Mouse (Mus musculus) embryonic facial prominence, embryonic 10.5 days (tissue): ENCODE results near the gene Dph7. TPM values are rescaled to one million over a fixed set of nuclear protein-coding genes. Genes with fewer than 3 reads are reported as not detected.

Experiments used
- DNase-seq: peaks from one replicate; pipeline ENCODE4 v3.0.0-alpha.2; 2017; ENCODE audit warnings: low spot score
- H3K27ac ChIP-seq: fragments of 300-500 bp; sonication (generic); replicated peaks from 2 replicates; pipeline ENCODE4 v1.5.1; 2016; ENCODE audit warnings: mild to moderate bottlenecking
- H3K27me3 ChIP-seq: fragments of 300-500 bp; sonication (generic); replicated peaks from 2 replicates; pipeline ENCODE4 v1.6.1; 2016; ENCODE audit warnings: low read depth, mild to moderate bottlenecking; ENCODE audit not compliant: poor library complexity, severe bottlenecking
- H3K36me3 ChIP-seq: fragments of 300-500 bp; sonication (generic); replicated peaks from 2 replicates; pipeline ENCODE4 v1.6.1; 2016; ENCODE audit warnings: mild to moderate bottlenecking, moderate library complexity
- H3K4me1 ChIP-seq: fragments of 300-500 bp; sonication (generic); 2 replicates; pipeline ENCODE4 v1.6.1; 2016
- H3K4me3 ChIP-seq: fragments of 300-500 bp; sonication (generic); 2 replicates; pipeline ENCODE4 v1.5.1; 2016; ENCODE audit warnings: mild to moderate bottlenecking, moderate library complexity
- H3K9me3 ChIP-seq: fragments of 300-500 bp; sonication (generic); 2 replicates; pipeline ENCODE4 v1.6.1; 2016; ENCODE audit warnings: mild to moderate bottlenecking
- WGBS: fragments of 180-500 bp; shearing (Covaris S2); methylation state at CpG from one replicate; pipeline ENCODE4 v1.1.7; 2016; 5-methylcytosine and 5-hydroxymethylcytosine counted together
- polyA plus RNA-seq: library from polyadenylated mRNA; unstranded; fragments of >200 nt; fragmentation: Nextera tagmentation; extraction: Ambion mirVana; gene quantifications from 2 replicates; pipeline ENCODE4 v1.2.1, GENCODE M21; 2016

The Dph7 gene
- polyA plus RNA-seq = 34.9 and 35.0 TPM in 2 replicates

GRCm38 (mm10) chr2:24962304-24963000 lies at the start of gene Dph7:
Gene Dph7, plus strand, starts transcription at chr2:24962400.
- Histone ChIP-seq H3K4me3 (peak within 1 kb of the TSS; percentile 82), H3K27me3 (no peaks in the 10 kb centered on the region), H3K36me3 (peaks cover 84% of the 10 kb centered on the region), H3K27ac (peak within 1 kb of the TSS; percentile 87), H3K9me3 (no peaks in the 10 kb centered on the region), H3K4me1 (peaks cover 12% of the 10 kb centered on the region)
- 1% methylated on average over 28 of the region's 28 CpGs for WGBS
- peak; percentile 89 for DNase-seq

- peaks cover 3% of the 10 kb centered on the region for H3K4me1 ChIP-seq
- no peak overlapping the region for H3K4me3 ChIP-seq
- H3K27me3 ChIP-seq = no peaks in the 10 kb centered on the region
- H3K9me3 ChIP-seq = no peaks in the 10 kb centered on the region
- H3K27ac ChIP-seq = no peak overlapping the region
- no peak for DNase-seq
- peaks cover 55% of the 10 kb centered on the region for H3K36me3 ChIP-seq
Measured at GRCm38 (mm10) chr2:24912589-24912988, 49.6 kb upstream of the Dph7 start.

GRCm38 (mm10) chr2:24914762-24915161 lies 47.4 kb upstream of the Dph7 start:
- DNase-seq = no peak
- Histone ChIP-seq H3K4me3 (no peak overlapping the region), H3K27me3 (no peaks in the 10 kb centered on the region), H3K9me3 (no peaks in the 10 kb centered on the region), H3K4me1 (peaks cover 10% of the 10 kb centered on the region), H3K27ac (no peak overlapping the region), H3K36me3 (peaks cover 48% of the 10 kb centered on the region)
- 93% methylated on average over 3 of the region's 3 CpGs for WGBS

- DNase-seq = peak; percentile 96
- Histone ChIP-seq H3K4me1 (peaks cover 10% of the 10 kb centered on the region), H3K27me3 (no peaks in the 10 kb centered on the region), H3K4me3 (peak within 1 kb of the TSS; percentile 96), H3K27ac (peak within 1 kb of the TSS; percentile 99), H3K9me3 (no peaks in the 10 kb centered on the region), H3K36me3 (peaks cover 12% of the 10 kb centered on the region)
- WGBS = under 1% methylated on average over 112 of the region's 112 CpGs
Measured at GRCm38 (mm10) chr2:24918930-24919838, 43.0 kb upstream of the Dph7 start, which contains the start of gene Ehmt1. Gene Ehmt1, minus strand, starts transcription at chr2:24919614.

- Histone ChIP-seq H3K4me3 (peak overlapping the region; percentile 96), H3K4me1 (peaks cover 10% of the 10 kb centered on the region), H3K9me3 (no peaks in the 10 kb centered on the region), H3K27ac (peak overlapping the region; percentile 99), H3K27me3 (no peaks in the 10 kb centered on the region), H3K36me3 (peaks cover 6% of the 10 kb centered on the region)
- WGBS = 9% methylated on average over 8 of the region's 8 CpGs
- no peak for DNase-seq
Measured at GRCm38 (mm10) chr2:24919839-24920175, 42.4 kb upstream of the Dph7 start.

GRCm38 (mm10) chr2:24923561-24923960 lies 38.6 kb upstream of the Dph7 start:
- H3K27me3 ChIP-seq = no peaks in the 10 kb centered on the region
- WGBS = 64% methylated on average over 2 of the region's 2 CpGs
- peaks cover 4% of the 10 kb centered on the region for H3K4me1 ChIP-seq
- 0 out of 2 replicates have a peak, but pooled peaks cover 6% of the 10 kb centered on the region for H3K36me3 ChIP-seq
- no peaks in the 10 kb centered on the region for H3K9me3 ChIP-seq
- no peak for DNase-seq
- H3K27ac ChIP-seq = no peak overlapping the region
- H3K4me3 ChIP-seq = no peak overlapping the region

GRCm38 (mm10) chr2:24925284-24925683 lies 36.9 kb upstream of the Dph7 start:
- H3K4me3 ChIP-seq = no peak overlapping the region
- H3K36me3 ChIP-seq = 0 out of 2 replicates have a peak, but pooled peaks cover 6% of the 10 kb centered on the region
- H3K4me1 ChIP-seq = peaks cover 4% of the 10 kb centered on the region
- H3K27me3 ChIP-seq = no peaks in the 10 kb centered on the region
- no peak for DNase-seq
- H3K27ac ChIP-seq = no peak overlapping the region
- WGBS = 84% methylated on average over 8 of the region's 8 CpGs
- H3K9me3 ChIP-seq = no peaks in the 10 kb centered on the region

- peaks cover 4% of the 10 kb centered on the region for H3K4me1 ChIP-seq
- 86% methylated on average over 9 of the region's 9 CpGs for WGBS
Measured at GRCm38 (mm10) chr2:24926345-24926964, 35.7 kb upstream of the Dph7 start.

GRCm38 (mm10) chr2:24926965-24927358 lies 35.2 kb upstream of the Dph7 start:
- WGBS = 79% methylated on average over 7 of the region's 7 CpGs
- Histone ChIP-seq H3K4me1 (peaks cover 4% of the 10 kb centered on the region), H3K4me3 (no peak overlapping the region), H3K36me3 (0 out of 2 replicates have a peak, but pooled peaks cover 6% of the 10 kb centered on the region), H3K9me3 (no peaks in the 10 kb centered on the region), H3K27me3 (no peaks in the 10 kb centered on the region), H3K27ac (no peak overlapping the region)
- DNase-seq = no peak

More at GRCm38 (mm10) chr2:24926345-24926964, 35.7 kb upstream of the Dph7 start:
- Histone ChIP-seq H3K27me3 (no peaks in the 10 kb centered on the region), H3K27ac (no peak overlapping the region), H3K9me3 (no peaks in the 10 kb centered on the region), H3K36me3 (0 out of 2 replicates have a peak, but pooled peaks cover 6% of the 10 kb centered on the region), H3K4me3 (no peak overlapping the region)
- no peak for DNase-seq

GRCm38 (mm10) chr2:24927810-24928479 lies 34.3 kb upstream of the Dph7 start:
- H3K4me1 ChIP-seq = peaks cover 4% of the 10 kb centered on the region
- H3K27me3 ChIP-seq = no peaks in the 10 kb centered on the region
- 0 out of 2 replicates have a peak, but pooled peaks cover 6% of the 10 kb centered on the region for H3K36me3 ChIP-seq
- peak overlapping the region; percentile 58; the same call in 1 of the 2 replicates for H3K27ac ChIP-seq
- peak; percentile 54 for DNase-seq
- no peaks in the 10 kb centered on the region for H3K9me3 ChIP-seq
- WGBS = 59% methylated on average over 4 of the region's 4 CpGs
- 0 out of 2 replicates have a peak overlapping the region, but pooled peaks have one; percentile 5 for H3K4me3 ChIP-seq

GRCm38 (mm10) chr2:24929119-24929518 lies 33.1 kb upstream of the Dph7 start:
- peaks cover 7% of the 10 kb centered on the region for H3K4me1 ChIP-seq
- no peaks in the 10 kb centered on the region for H3K9me3 ChIP-seq
- 60% methylated on average over 2 of the region's 2 CpGs for WGBS
- peaks cover 11% of the 10 kb centered on the region for H3K27me3 ChIP-seq
- H3K36me3 ChIP-seq = 0 out of 2 replicates have a peak, but pooled peaks cover 6% of the 10 kb centered on the region
- H3K4me3 ChIP-seq = no peak overlapping the region
- no peak for DNase-seq
- no peak overlapping the region for H3K27ac ChIP-seq

- no peak for DNase-seq
- Histone ChIP-seq H3K4me3 (no peak overlapping the region), H3K27ac (no peak overlapping the region), H3K36me3 (0 out of 2 replicates have a peak, but pooled peaks cover 6% of the 10 kb centered on the region), H3K27me3 (peaks cover 16% of the 10 kb centered on the region), H3K4me1 (peaks cover 12% of the 10 kb centered on the region), H3K9me3 (no peaks in the 10 kb centered on the region)
- 96% methylated on average over 5 of the region's 5 CpGs for WGBS
Measured at GRCm38 (mm10) chr2:24929593-24929992, 32.6 kb upstream of the Dph7 start.
